Mouse (Mus musculus) thymus, postnatal 25 days (tissue): Measurements from ENCODE around the gene Ncoa7.
"Not testable (repeated sequence)": the region's sequence is repeated elsewhere in the genome, so short reads cannot be mapped to it uniquely, and the experiment has no call there.

ENCODE experiments used
- DNase-seq: peaks from one replicate; pipeline ENCODE4 v3.0.0; 2022

Gene Ncoa7

GRCm38 (mm10) chr10:30787684-30788339 is 15.3 kb downstream of the Ncoa7 start:
- no peak for DNase-seq

- no peak for DNase-seq
Observed at GRCm38 (mm10) chr10:30786103-30786754, 16.9 kb downstream of the Ncoa7 start.

- not testable (repeated sequence) for DNase-seq
Observed at GRCm38 (mm10) chr10:30780921-30781320, 22.2 kb downstream of the Ncoa7 start.

GRCm38 (mm10) chr10:30778240-30778639 is 24.9 kb downstream of the Ncoa7 start:
- no peak for DNase-seq

- DNase-seq: no peak
Observed at GRCm38 (mm10) chr10:30775987-30776386, 27.1 kb downstream of the Ncoa7 start.

- DNase-seq: no peak
Observed at GRCm38 (mm10) chr10:30775568-30775967, 27.6 kb downstream of the Ncoa7 start.

GRCm38 (mm10) chr10:30774396-30774795 is 28.7 kb downstream of the Ncoa7 start:
- DNase-seq: no peak

- DNase-seq: no peak
Observed at GRCm38 (mm10) chr10:30773181-30773580, 29.9 kb downstream of the Ncoa7 start.

- DNase-seq: no peak
Observed at GRCm38 (mm10) chr10:30771417-30772158, 31.5 kb downstream of the Ncoa7 start.

GRCm38 (mm10) chr10:30768820-30769219 is 34.3 kb downstream of the Ncoa7 start:
- DNase-seq: no peak

GRCm38 (mm10) chr10:30768250-30768649 is 34.9 kb downstream of the Ncoa7 start:
- DNase-seq: no peak

- DNase-seq: no peak
Observed at GRCm38 (mm10) chr10:30763179-30763770, 39.9 kb downstream of the Ncoa7 start.

- no peak for DNase-seq
Observed at GRCm38 (mm10) chr10:30762284-30762964, 40.7 kb downstream of the Ncoa7 start.

GRCm38 (mm10) chr10:30759360-30760147 is 43.6 kb downstream of the Ncoa7 start:
- no peak for DNase-seq

- DNase-seq: no peak
Observed at GRCm38 (mm10) chr10:30756064-30756463, 47.1 kb downstream of the Ncoa7 start.

GRCm38 (mm10) chr10:30754825-30755457 is 48.2 kb downstream of the Ncoa7 start:
- no peak for DNase-seq

GRCm38 (mm10) chr10:30754082-30754481 is 49.0 kb downstream of the Ncoa7 start:
- DNase-seq: no peak

GRCm38 (mm10) chr10:30752485-30752884 is 50.6 kb downstream of the Ncoa7 start:
- DNase-seq: no peak

GRCm38 (mm10) chr10:30751586-30751985 is 51.5 kb downstream of the Ncoa7 start:
- no peak for DNase-seq

GRCm38 (mm10) chr10:30749807-30750206 is 53.3 kb downstream of the Ncoa7 start:
- DNase-seq: no peak

GRCm38 (mm10) chr10:30745238-30745974 is 57.7 kb downstream of the Ncoa7 start:
- DNase-seq: no peak
